Mouse (Mus musculus): ENCODE measurements at regions not wholly inside any gene's neighbourhood (a gene's known extent, or its start where the extent isn't known, plus 50 kb on each side); places are given as distances from the start of the nearest gene placed in this dataset.
"Not testable (repeated sequence)": the region's sequence is repeated elsewhere in the genome, so short reads cannot be mapped to it uniquely, and the experiment has no call there.

- no peak for ATAC-seq (ENCODE audit: low read depth)
- Histone ChIP-seq H3K4me2 (ENCODE audit: low read depth, low read length) (no peak overlapping the region), H3K36me3 (ENCODE audit: control insufficient read depth, insufficient read depth, low read length) (no peaks in the 10 kb centered on the region), H3K9ac (ENCODE audit: low read length) (no peak overlapping the region), H3K4me3 (ENCODE audit: low read length) (no peak overlapping the region), H3K27me3 (ENCODE audit: control insufficient read depth, insufficient read depth, low read depth, low read length) (no peaks in the 10 kb centered on the region), H3K9me3 (ENCODE audit: control insufficient read depth, low read length) (no peaks in the 10 kb centered on the region), H3K4me1 (replicated peaks; ENCODE audit: control insufficient read depth, insufficient read depth, low read length) (no peaks in the 10 kb centered on the region), H3K27ac (ENCODE audit: low read length) (no peak overlapping the region)
- WGBS: 65% methylated on average over 2 of the region's 2 CpGs
Observed at GRCm38 (mm10) chr3:82290373-82290772, 67.5 kb upstream of the Map9 start.

- H3K4me1 ChIP-seq (replicated peaks; ENCODE audit: control insufficient read depth, insufficient read depth, low read length): no peaks in the 10 kb centered on the region
- no peak overlapping the region for H3K4me2 ChIP-seq (ENCODE audit: low read depth, low read length)
- ATAC-seq (ENCODE audit: low read depth): no peak
- no peak overlapping the region for H3K9ac ChIP-seq (ENCODE audit: low read length)
- 69% methylated on average over 6 of the region's 6 CpGs for WGBS
- no peaks in the 10 kb centered on the region for H3K27me3 ChIP-seq (ENCODE audit: control insufficient read depth, insufficient read depth, low read depth, low read length)
- no peaks in the 10 kb centered on the region for H3K36me3 ChIP-seq (ENCODE audit: control insufficient read depth, insufficient read depth, low read length)
- no peak overlapping the region for H3K27ac ChIP-seq (ENCODE audit: low read length)
- H3K9me3 ChIP-seq (ENCODE audit: control insufficient read depth, low read length): no peaks in the 10 kb centered on the region
- no peak overlapping the region for H3K4me3 ChIP-seq (ENCODE audit: low read length)
Observed at GRCm38 (mm10) chr3:82288996-82289395, 68.8 kb upstream of the Map9 start.

GRCm38 (mm10) chr3:82276977-82277714 lies 80.7 kb upstream of the Map9 start:
- H3K36me3 ChIP-seq (ENCODE audit: control insufficient read depth, insufficient read depth, low read length): no peaks in the 10 kb centered on the region
- H3K27ac ChIP-seq (ENCODE audit: low read length): no peak overlapping the region
- H3K4me3 ChIP-seq (ENCODE audit: low read length): no peak overlapping the region
- no peak overlapping the region for H3K4me2 ChIP-seq (ENCODE audit: low read depth, low read length)
- ATAC-seq (ENCODE audit: low read depth): no peak
- no peaks in the 10 kb centered on the region for H3K27me3 ChIP-seq (ENCODE audit: control insufficient read depth, insufficient read depth, low read depth, low read length)
- H3K9ac ChIP-seq (ENCODE audit: low read length): no peak overlapping the region
- peaks cover 10% of the 10 kb centered on the region for H3K4me1 ChIP-seq (replicated peaks; ENCODE audit: control insufficient read depth, insufficient read depth, low read length)
- no peaks in the 10 kb centered on the region for H3K9me3 ChIP-seq (ENCODE audit: control insufficient read depth, low read length)

GRCm38 (mm10) chr3:82275822-82276203 lies 82.0 kb upstream of the Map9 start:
- ATAC-seq (ENCODE audit: low read depth): no peak
- Histone ChIP-seq H3K27me3 (ENCODE audit: control insufficient read depth, insufficient read depth, low read depth, low read length) (no peaks in the 10 kb centered on the region), H3K4me2 (ENCODE audit: low read depth, low read length) (no peak overlapping the region), H3K9me3 (ENCODE audit: control insufficient read depth, low read length) (no peaks in the 10 kb centered on the region), H3K9ac (ENCODE audit: low read length) (no peak overlapping the region), H3K4me3 (ENCODE audit: low read length) (no peak overlapping the region), H3K36me3 (ENCODE audit: control insufficient read depth, insufficient read depth, low read length) (no peaks in the 10 kb centered on the region), H3K4me1 (replicated peaks; ENCODE audit: control insufficient read depth, insufficient read depth, low read length) (peaks cover 10% of the 10 kb centered on the region), H3K27ac (ENCODE audit: low read length) (peak overlapping the region; percentile 45; the same call in 1 of the 2 replicates)
- WGBS: 47% methylated on average over 4 of the region's 4 CpGs

- 29% methylated on average over 7 of the region's 7 CpGs for WGBS
- H3K4me1 ChIP-seq (replicated peaks; ENCODE audit: control insufficient read depth, insufficient read depth, low read length): peaks cover 10% of the 10 kb centered on the region
- peak; percentile 77 for ATAC-seq (ENCODE audit: low read depth)
- H3K9me3 ChIP-seq (ENCODE audit: control insufficient read depth, low read length): no peaks in the 10 kb centered on the region
- no peaks in the 10 kb centered on the region for H3K36me3 ChIP-seq (ENCODE audit: control insufficient read depth, insufficient read depth, low read length)
- H3K4me2 ChIP-seq (ENCODE audit: low read depth, low read length): no peak overlapping the region
- peak overlapping the region; percentile 75 for H3K27ac ChIP-seq (ENCODE audit: low read length)
- no peak overlapping the region for H3K9ac ChIP-seq (ENCODE audit: low read length)
- no peaks in the 10 kb centered on the region for H3K27me3 ChIP-seq (ENCODE audit: control insufficient read depth, insufficient read depth, low read depth, low read length)
- no peak overlapping the region for H3K4me3 ChIP-seq (ENCODE audit: low read length)
Observed at GRCm38 (mm10) chr3:82274945-82275821, 82.7 kb upstream of the Map9 start.

GRCm38 (mm10) chr3:82274196-82274937 lies 83.5 kb upstream of the Map9 start:
- no peak overlapping the region for H3K9ac ChIP-seq (ENCODE audit: low read length)
- no peak overlapping the region for H3K4me2 ChIP-seq (ENCODE audit: low read depth, low read length)
- H3K27ac ChIP-seq (ENCODE audit: low read length): peak overlapping the region; percentile 75
- H3K4me3 ChIP-seq (ENCODE audit: low read length): no peak overlapping the region
- peak; percentile 93 for ATAC-seq (ENCODE audit: low read depth)
- H3K9me3 ChIP-seq (ENCODE audit: control insufficient read depth, low read length): no peaks in the 10 kb centered on the region
- WGBS: 25% methylated on average over 6 of the region's 6 CpGs
- H3K4me1 ChIP-seq (replicated peaks; ENCODE audit: control insufficient read depth, insufficient read depth, low read length): peaks cover 10% of the 10 kb centered on the region
- H3K36me3 ChIP-seq (ENCODE audit: control insufficient read depth, insufficient read depth, low read length): no peaks in the 10 kb centered on the region
- no peaks in the 10 kb centered on the region for H3K27me3 ChIP-seq (ENCODE audit: control insufficient read depth, insufficient read depth, low read depth, low read length)

GRCm38 (mm10) chr3:82273511-82273910 lies 84.3 kb upstream of the Map9 start:
- H3K4me2 ChIP-seq (ENCODE audit: low read depth, low read length); ATAC-seq (ENCODE audit: low read depth): not testable (repeated sequence)
- 77% methylated on average over 2 of the region's 2 CpGs for WGBS

GRCm38 (mm10) chr3:82271965-82272364 lies 85.9 kb upstream of the Map9 start:
- 74% methylated on average over 1 of the region's 1 CpGs for WGBS
- H3K27ac ChIP-seq (ENCODE audit: low read length): no peak overlapping the region
- no peak overlapping the region for H3K9ac ChIP-seq (ENCODE audit: low read length)
- H3K4me1 ChIP-seq (replicated peaks; ENCODE audit: control insufficient read depth, insufficient read depth, low read length): peaks cover 10% of the 10 kb centered on the region
- 0 out of 2 replicates have a peak, but pooled peaks cover 2% of the 10 kb centered on the region for H3K9me3 ChIP-seq (ENCODE audit: control insufficient read depth, low read length)
- ATAC-seq (ENCODE audit: low read depth): no peak
- no peak overlapping the region for H3K4me3 ChIP-seq (ENCODE audit: low read length)
- H3K4me2 ChIP-seq (ENCODE audit: low read depth, low read length): no peak overlapping the region
- no peaks in the 10 kb centered on the region for H3K27me3 ChIP-seq (ENCODE audit: control insufficient read depth, insufficient read depth, low read depth, low read length)
- H3K36me3 ChIP-seq (ENCODE audit: control insufficient read depth, insufficient read depth, low read length): no peaks in the 10 kb centered on the region

More at GRCm38 (mm10) chr3:82273511-82273910, 84.3 kb upstream of the Map9 start:
- not testable (repeated sequence) for H3K27me3 ChIP-seq (ENCODE audit: control insufficient read depth, insufficient read depth, low read depth, low read length); H3K4me1 ChIP-seq (replicated peaks; ENCODE audit: control insufficient read depth, insufficient read depth, low read length); H3K9ac ChIP-seq (ENCODE audit: low read length); H3K9me3 ChIP-seq (ENCODE audit: control insufficient read depth, low read length); H3K27ac ChIP-seq (ENCODE audit: low read length); H3K36me3 ChIP-seq (ENCODE audit: control insufficient read depth, insufficient read depth, low read length); H3K4me3 ChIP-seq (ENCODE audit: low read length)

- no peak overlapping the region for H3K4me3 ChIP-seq (ENCODE audit: low read length)
- 78% methylated on average over 1 of the region's 1 CpGs for WGBS
- no peaks in the 10 kb centered on the region for H3K27me3 ChIP-seq (ENCODE audit: control insufficient read depth, insufficient read depth, low read depth, low read length)
- no peaks in the 10 kb centered on the region for H3K36me3 ChIP-seq (ENCODE audit: control insufficient read depth, insufficient read depth, low read length)
- no peaks in the 10 kb centered on the region for H3K4me1 ChIP-seq (replicated peaks; ENCODE audit: control insufficient read depth, insufficient read depth, low read length)
- H3K4me2 ChIP-seq (ENCODE audit: low read depth, low read length): no peak overlapping the region
- no peak for ATAC-seq (ENCODE audit: low read depth)
- 0 out of 2 replicates have a peak, but pooled peaks cover 2% of the 10 kb centered on the region for H3K9me3 ChIP-seq (ENCODE audit: control insufficient read depth, low read length)
- no peak overlapping the region for H3K9ac ChIP-seq (ENCODE audit: low read length)
- H3K27ac ChIP-seq (ENCODE audit: low read length): no peak overlapping the region
Observed at GRCm38 (mm10) chr3:82265941-82266340, 91.9 kb upstream of the Map9 start.

Measured in lung, embryonic 16.5 days (tissue).